Mouse (Mus musculus): Measurements from ENCODE around the gene Traip. TPM values are rescaled to one million over a fixed set of nuclear protein-coding genes. Genes with fewer than 3 reads are reported as not detected.

Traip gene
- polyA plus RNA-seq, 1 experiment from 2014 or later: 23.3 TPM

- Histone ChIP-seq H3K27me3 (ENCODE audit: insufficient read depth, low read length) (no peaks in the 10 kb centered on the region), H3K9ac (replicated peaks; ENCODE audit: low read length) (no peak overlapping the region), H3K9me3 (ENCODE audit: low read length) (no peaks in the 10 kb centered on the region), H3K4me1 (ENCODE audit: insufficient read depth, low read length) (peaks cover 14% of the 10 kb centered on the region), H3K4me3 (ENCODE audit: low read length) (no peak overlapping the region), H3K27ac (ENCODE audit: low read length) (no peak overlapping the region), H3K4me2 (replicated peaks; ENCODE audit: low read depth, low read length) (no peak overlapping the region), H3K36me3 (ENCODE audit: insufficient read depth, low read length) (no peaks in the 10 kb centered on the region)
- no peak for ATAC-seq (ENCODE audit: low FRiP score, low TSS enrichment)
- 82% methylated on average over 13 of the region's 13 CpGs for WGBS
Observed at GRCm38 (mm10) chr9:107949184-107949921, 583 bp upstream of the Traip start.

- Histone ChIP-seq H3K4me3 (ENCODE audit: low read length) (peak overlapping the region; percentile 69), H3K9me3 (ENCODE audit: low read length) (no peaks in the 10 kb centered on the region), H3K4me1 (ENCODE audit: insufficient read depth, low read length) (peaks cover 14% of the 10 kb centered on the region), H3K36me3 (ENCODE audit: insufficient read depth, low read length) (no peaks in the 10 kb centered on the region), H3K27me3 (ENCODE audit: insufficient read depth, low read length) (no peaks in the 10 kb centered on the region), H3K27ac (ENCODE audit: low read length) (peak overlapping the region; percentile 79), H3K9ac (replicated peaks; ENCODE audit: low read length) (peak overlapping the region; percentile 81), H3K4me2 (replicated peaks; ENCODE audit: low read depth, low read length) (peak overlapping the region; percentile 92)
- peak; percentile 94 for ATAC-seq (ENCODE audit: low FRiP score, low TSS enrichment)
- 12% methylated on average over 45 of the region's 45 CpGs for WGBS
Observed at GRCm38 (mm10) chr9:107950460-107951355, 772 bp downstream of the Traip start.

GRCm38 (mm10) chr9:107955613-107956289 is 5.8 kb downstream of the Traip start:
- Histone ChIP-seq H3K36me3 (ENCODE audit: insufficient read depth, low read length) (peaks cover 9% of the 10 kb centered on the region; the same call in 1 of the 2 replicates), H3K9me3 (ENCODE audit: low read length) (no peaks in the 10 kb centered on the region), H3K4me1 (ENCODE audit: insufficient read depth, low read length) (peaks cover 11% of the 10 kb centered on the region), H3K9ac (replicated peaks; ENCODE audit: low read length) (no peak overlapping the region), H3K27ac (ENCODE audit: low read length) (no peak overlapping the region), H3K4me2 (replicated peaks; ENCODE audit: low read depth, low read length) (no peak overlapping the region), H3K4me3 (ENCODE audit: low read length) (no peak overlapping the region), H3K27me3 (ENCODE audit: insufficient read depth, low read length) (no peaks in the 10 kb centered on the region)
- ATAC-seq (ENCODE audit: low FRiP score, low TSS enrichment): no peak
- 80% methylated on average over 6 of the region's 6 CpGs for WGBS

- Histone ChIP-seq H3K27me3 (ENCODE audit: insufficient read depth, low read length) (no peaks in the 10 kb centered on the region), H3K4me2 (replicated peaks; ENCODE audit: low read depth, low read length) (no peak overlapping the region), H3K4me3 (ENCODE audit: low read length) (no peak overlapping the region), H3K27ac (ENCODE audit: low read length) (no peak overlapping the region), H3K9ac (replicated peaks; ENCODE audit: low read length) (no peak overlapping the region), H3K4me1 (ENCODE audit: insufficient read depth, low read length) (peaks cover under 1% of the 10 kb centered on the region; the same call in 1 of the 2 replicates), H3K9me3 (ENCODE audit: low read length) (no peaks in the 10 kb centered on the region), H3K36me3 (ENCODE audit: insufficient read depth, low read length) (peaks cover 15% of the 10 kb centered on the region)
- no peak for ATAC-seq (ENCODE audit: low FRiP score, low TSS enrichment)
- whole genome bisulfite sequencing: 65% methylated on average over 6 of the region's 6 CpGs
Observed at GRCm38 (mm10) chr9:107957141-107957540, 7.2 kb downstream of the Traip start.

- WGBS: 40% methylated on average over 6 of the region's 6 CpGs
- Histone ChIP-seq H3K9ac (replicated peaks; ENCODE audit: low read length) (no peak overlapping the region), H3K36me3 (ENCODE audit: insufficient read depth, low read length) (peaks cover 15% of the 10 kb centered on the region), H3K4me2 (replicated peaks; ENCODE audit: low read depth, low read length) (no peak overlapping the region), H3K27ac (ENCODE audit: low read length) (no peak overlapping the region), H3K4me3 (ENCODE audit: low read length) (no peak overlapping the region), H3K9me3 (ENCODE audit: low read length) (no peaks in the 10 kb centered on the region), H3K4me1 (ENCODE audit: insufficient read depth, low read length) (no peaks in the 10 kb centered on the region), H3K27me3 (ENCODE audit: insufficient read depth, low read length) (no peaks in the 10 kb centered on the region)
- ATAC-seq (ENCODE audit: low FRiP score, low TSS enrichment): no peak
Observed at GRCm38 (mm10) chr9:107959896-107960295, 10.0 kb downstream of the Traip start.

GRCm38 (mm10) chr9:107960928-107961327 is 11.0 kb downstream of the Traip start:
- Histone ChIP-seq H3K36me3 (ENCODE audit: insufficient read depth, low read length) (peaks cover 15% of the 10 kb centered on the region), H3K9ac (replicated peaks; ENCODE audit: low read length) (no peak overlapping the region), H3K27me3 (ENCODE audit: insufficient read depth, low read length) (no peaks in the 10 kb centered on the region), H3K4me3 (ENCODE audit: low read length) (no peak overlapping the region), H3K9me3 (ENCODE audit: low read length) (no peaks in the 10 kb centered on the region), H3K27ac (ENCODE audit: low read length) (no peak overlapping the region), H3K4me1 (ENCODE audit: insufficient read depth, low read length) (no peaks in the 10 kb centered on the region), H3K4me2 (replicated peaks; ENCODE audit: low read depth, low read length) (no peak overlapping the region)
- WGBS: 75% methylated on average over 4 of the region's 4 CpGs
- ATAC-seq (ENCODE audit: low FRiP score, low TSS enrichment): no peak

- H3K4me2 ChIP-seq (replicated peaks; ENCODE audit: low read depth, low read length): no peak overlapping the region
- H3K4me3 ChIP-seq (ENCODE audit: low read length): no peak overlapping the region
- H3K9ac ChIP-seq (replicated peaks; ENCODE audit: low read length): no peak overlapping the region
- no peak overlapping the region for H3K27ac ChIP-seq (ENCODE audit: low read length)
- ATAC-seq (ENCODE audit: low FRiP score, low TSS enrichment): no peak
- H3K36me3 ChIP-seq (ENCODE audit: insufficient read depth, low read length): peaks cover 15% of the 10 kb centered on the region
- no peaks in the 10 kb centered on the region for H3K27me3 ChIP-seq (ENCODE audit: insufficient read depth, low read length)
- 86% methylated on average over 10 of the region's 10 CpGs for WGBS
- no peaks in the 10 kb centered on the region for H3K4me1 ChIP-seq (ENCODE audit: insufficient read depth, low read length)
- no peaks in the 10 kb centered on the region for H3K9me3 ChIP-seq (ENCODE audit: low read length)
Observed at GRCm38 (mm10) chr9:107961351-107961762, 11.4 kb downstream of the Traip start.

GRCm38 (mm10) chr9:107961881-107962280 is 11.9 kb downstream of the Traip start:
- no peaks in the 10 kb centered on the region for H3K27me3 ChIP-seq (ENCODE audit: insufficient read depth, low read length)

GRCm38 (mm10) chr9:107962916-107963315 is 13.0 kb downstream of the Traip start:
- H3K27me3 ChIP-seq (ENCODE audit: insufficient read depth, low read length): no peaks in the 10 kb centered on the region
- no peaks in the 10 kb centered on the region for H3K9me3 ChIP-seq (ENCODE audit: low read length)
- H3K36me3 ChIP-seq (ENCODE audit: insufficient read depth, low read length): peaks cover 11% of the 10 kb centered on the region
- H3K27ac ChIP-seq (ENCODE audit: low read length): no peak overlapping the region
- no peak overlapping the region for H3K4me3 ChIP-seq (ENCODE audit: low read length)
- WGBS: 86% methylated on average over 9 of the region's 9 CpGs
- no peak overlapping the region for H3K4me2 ChIP-seq (replicated peaks; ENCODE audit: low read depth, low read length)
- H3K4me1 ChIP-seq (ENCODE audit: insufficient read depth, low read length): no peaks in the 10 kb centered on the region
- ATAC-seq (ENCODE audit: low FRiP score, low TSS enrichment): no peak
- H3K9ac ChIP-seq (replicated peaks; ENCODE audit: low read length): no peak overlapping the region

More at GRCm38 (mm10) chr9:107961881-107962280, 11.9 kb downstream of the Traip start:
- Histone ChIP-seq H3K9me3 (ENCODE audit: low read length) (no peaks in the 10 kb centered on the region), H3K9ac (replicated peaks; ENCODE audit: low read length) (no peak overlapping the region), H3K4me2 (replicated peaks; ENCODE audit: low read depth, low read length) (no peak overlapping the region), H3K4me1 (ENCODE audit: insufficient read depth, low read length) (no peaks in the 10 kb centered on the region), H3K4me3 (ENCODE audit: low read length) (no peak overlapping the region), H3K27ac (ENCODE audit: low read length) (no peak overlapping the region), H3K36me3 (ENCODE audit: insufficient read depth, low read length) (peaks cover 11% of the 10 kb centered on the region)
- ATAC-seq (ENCODE audit: low FRiP score, low TSS enrichment): no peak
- WGBS: 51% methylated on average over 5 of the region's 5 CpGs

Data from kidney, embryonic 16.5 days (tissue).